Mouse (Mus musculus): ENCODE results near the gene Glt6d1. TPM values are rescaled to one million over a fixed set of nuclear protein-coding genes. Genes with fewer than 3 reads are reported as not detected.

The Glt6d1 gene
- polyA plus RNA-seq, 1 experiment from 2014 or later = not detected

DNA sequence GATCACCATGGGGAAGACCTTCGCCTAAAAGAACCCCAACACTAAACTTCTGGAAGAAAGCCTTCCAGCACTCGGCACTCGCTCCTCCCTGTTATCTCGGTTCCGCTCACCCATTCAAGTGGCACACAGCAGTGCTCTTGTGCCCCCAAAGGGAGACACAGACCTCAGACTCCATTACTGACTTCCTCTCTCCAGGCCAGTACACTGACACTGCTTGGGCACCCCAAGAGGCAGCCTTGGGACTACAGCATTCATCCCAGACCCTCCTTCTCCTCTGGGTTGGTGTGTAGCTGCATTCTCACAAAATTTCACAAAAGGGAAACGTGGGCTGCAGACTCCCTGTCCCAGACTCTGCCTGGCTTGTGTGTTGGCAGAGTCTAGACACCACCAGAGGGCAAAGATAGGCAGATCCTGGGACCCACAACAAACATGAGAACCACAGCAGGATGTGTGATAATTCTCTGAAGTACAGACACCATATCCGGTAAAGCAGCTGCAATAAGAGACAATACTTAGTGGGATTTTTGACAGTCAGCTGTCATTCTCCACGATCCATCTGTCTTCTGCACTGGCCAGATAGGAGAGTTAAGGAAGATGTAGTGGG, 12.8 kb upstream of the Glt6d1 start:
- Histone ChIP-seq H3K4me3 (ENCODE audit: low read depth, low read length) (no peak overlapping the region), H3K4me2 (replicated peaks; ENCODE audit: low read depth, low read length) (no peak overlapping the region), H3K27ac (ENCODE audit: low read length) (no peak overlapping the region), H3K4me1 (ENCODE audit: control insufficient read depth, insufficient read depth, low read length) (no peaks in the 10 kb centered on the region), H3K36me3 (ENCODE audit: control insufficient read depth, insufficient read depth, low read length) (no peaks in the 10 kb centered on the region), H3K9me3 (ENCODE audit: control insufficient read depth, low read depth, low read length) (no peaks in the 10 kb centered on the region), H3K9ac (replicated peaks; ENCODE audit: low read depth, low read length) (no peak overlapping the region), H3K27me3 (ENCODE audit: control insufficient read depth, insufficient read depth, low read length) (no peaks in the 10 kb centered on the region)
- ATAC-seq (ENCODE audit: insufficient number of reproducible peaks, insufficient read depth, low FRiP score, low read depth) = no peak
- 73% methylated on average over 8 of the region's 8 CpGs for WGBS

DNA sequence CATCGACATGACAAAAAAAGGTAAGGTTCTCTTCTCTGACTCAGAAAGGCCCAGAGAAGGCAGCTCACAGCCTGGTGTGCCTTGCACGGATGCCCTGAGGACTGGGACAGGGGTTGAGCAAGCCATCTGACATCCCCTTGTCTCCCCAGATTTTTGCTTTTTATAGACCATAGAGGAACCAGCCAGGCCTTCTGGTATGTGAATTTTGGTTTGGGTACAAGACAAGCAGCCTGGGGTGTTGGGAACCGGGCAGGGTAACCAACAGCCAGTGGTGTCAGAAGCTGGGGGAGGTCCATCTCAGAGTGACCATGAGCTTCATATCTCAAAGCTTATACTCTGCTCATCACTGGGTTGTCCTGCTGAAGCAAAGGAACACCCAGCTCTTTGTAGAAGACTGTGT, 9.1 kb upstream of the Glt6d1 start:
- Histone ChIP-seq H3K27ac (ENCODE audit: low read length) (no peak overlapping the region), H3K9ac (replicated peaks; ENCODE audit: low read depth, low read length) (no peak overlapping the region), H3K27me3 (ENCODE audit: control insufficient read depth, insufficient read depth, low read length) (no peaks in the 10 kb centered on the region), H3K4me1 (ENCODE audit: control insufficient read depth, insufficient read depth, low read length) (no peaks in the 10 kb centered on the region), H3K36me3 (ENCODE audit: control insufficient read depth, insufficient read depth, low read length) (no peaks in the 10 kb centered on the region), H3K4me3 (ENCODE audit: low read depth, low read length) (no peak overlapping the region), H3K4me2 (replicated peaks; ENCODE audit: low read depth, low read length) (no peak overlapping the region), H3K9me3 (ENCODE audit: control insufficient read depth, low read depth, low read length) (no peaks in the 10 kb centered on the region)
- WGBS = 88% methylated on average over 3 of the region's 3 CpGs
- ATAC-seq (ENCODE audit: insufficient number of reproducible peaks, insufficient read depth, low FRiP score, low read depth) = no peak

DNA sequence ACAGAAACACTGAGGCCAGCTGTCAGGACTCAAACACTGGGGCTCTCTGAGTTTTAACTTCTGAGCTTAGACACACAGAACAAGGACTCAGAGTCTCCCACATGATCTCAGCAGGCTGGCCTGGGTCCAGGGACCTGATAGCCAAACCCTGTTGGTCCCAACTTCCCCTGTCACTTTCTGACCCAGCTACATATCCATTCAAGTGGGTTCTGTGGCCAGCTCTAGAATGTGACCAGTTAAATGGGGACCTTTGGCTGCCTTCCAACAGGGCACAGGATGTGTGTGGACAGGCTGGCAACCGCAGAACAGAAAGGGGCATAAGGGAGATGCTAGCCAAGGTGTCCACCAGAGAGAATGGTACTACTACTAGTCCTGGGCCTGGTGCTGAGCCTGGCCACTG, 7.2 kb upstream of the Glt6d1 start, which contains the start of gene Lcn9:
Lcn9 (plus strand) TSS at position 348 of the 400 bp plus-strand sequence.
- Histone ChIP-seq H3K9me3 (ENCODE audit: control insufficient read depth, low read depth, low read length) (no peaks in the 10 kb centered on the region), H3K27me3 (ENCODE audit: control insufficient read depth, insufficient read depth, low read length) (no peaks in the 10 kb centered on the region), H3K4me2 (replicated peaks; ENCODE audit: low read depth, low read length) (no peak within 1 kb of the TSS), H3K36me3 (ENCODE audit: control insufficient read depth, insufficient read depth, low read length) (no peaks in the 10 kb centered on the region), H3K4me3 (ENCODE audit: low read depth, low read length) (no peak within 1 kb of the TSS), H3K4me1 (ENCODE audit: control insufficient read depth, insufficient read depth, low read length) (no peaks in the 10 kb centered on the region), H3K9ac (replicated peaks; ENCODE audit: low read depth, low read length) (no peak within 1 kb of the TSS), H3K27ac (ENCODE audit: low read length) (no peak within 1 kb of the TSS)
- WGBS = 81% methylated on average over 1 of the region's 1 CpGs
- no peak for ATAC-seq (ENCODE audit: insufficient number of reproducible peaks, insufficient read depth, low FRiP score, low read depth)

DNA sequence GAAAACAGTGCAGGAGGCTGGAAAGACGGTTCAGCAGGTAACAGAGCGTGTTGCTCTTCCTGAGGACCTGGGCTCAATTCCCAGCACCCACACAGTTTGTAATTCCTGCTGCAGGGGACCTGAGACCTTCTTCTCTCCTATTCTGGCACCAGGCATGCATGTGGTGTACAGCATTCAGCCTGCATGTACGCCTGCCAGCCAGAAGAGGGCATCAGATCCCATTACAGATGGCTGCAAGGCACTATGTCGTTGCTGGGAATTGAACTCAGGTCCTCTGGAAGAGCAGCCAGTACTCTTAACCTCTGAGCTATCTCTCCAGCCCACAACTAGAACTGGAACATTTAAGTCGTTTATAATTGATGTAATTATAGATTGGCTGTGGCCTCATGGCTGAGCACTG, 2.3 kb downstream of the Glt6d1 start:
- 79% methylated on average over 5 of the region's 5 CpGs for WGBS

DNA sequence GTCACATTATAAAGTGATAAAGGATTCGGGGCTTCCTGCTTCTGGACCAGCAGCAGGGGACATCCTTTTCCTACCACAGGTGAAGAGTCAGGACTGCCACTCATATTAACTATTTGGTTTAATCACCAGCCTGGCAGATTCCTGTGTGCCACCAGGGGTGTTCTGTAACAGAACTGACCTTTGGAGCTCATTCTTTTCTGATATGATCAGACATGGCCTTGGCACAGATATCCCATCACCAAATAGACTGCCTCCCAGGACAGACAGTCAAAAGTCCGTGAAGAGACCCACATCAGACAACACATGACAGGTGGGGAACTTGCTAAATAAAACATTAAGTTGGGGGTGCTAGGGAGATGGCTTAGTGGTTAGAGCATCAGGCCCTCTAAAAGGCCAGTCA, 3.9 kb downstream of the Glt6d1 start:
- no peak overlapping the region for H3K27ac ChIP-seq (ENCODE audit: low read length)
- no peak overlapping the region for H3K4me2 ChIP-seq (replicated peaks; ENCODE audit: low read depth, low read length)
- H3K9me3 ChIP-seq (ENCODE audit: control insufficient read depth, low read depth, low read length) = no peaks in the 10 kb centered on the region
- H3K27me3 ChIP-seq (ENCODE audit: control insufficient read depth, insufficient read depth, low read length) = no peaks in the 10 kb centered on the region
- H3K4me3 ChIP-seq (ENCODE audit: low read depth, low read length) = no peak overlapping the region
- 78% methylated on average over 2 of the region's 2 CpGs for WGBS
- no peak overlapping the region for H3K9ac ChIP-seq (replicated peaks; ENCODE audit: low read depth, low read length)
- no peaks in the 10 kb centered on the region for H3K4me1 ChIP-seq (ENCODE audit: control insufficient read depth, insufficient read depth, low read length)
- H3K36me3 ChIP-seq (ENCODE audit: control insufficient read depth, insufficient read depth, low read length) = no peaks in the 10 kb centered on the region
- ATAC-seq (ENCODE audit: insufficient number of reproducible peaks, insufficient read depth, low FRiP score, low read depth) = no peak

More for the DNA sequence above, 2.3 kb downstream of the Glt6d1 start:
- Histone ChIP-seq H3K9me3 (ENCODE audit: control insufficient read depth, low read depth, low read length) (no peaks in the 10 kb centered on the region), H3K4me2 (replicated peaks; ENCODE audit: low read depth, low read length) (no peak overlapping the region), H3K4me3 (ENCODE audit: low read depth, low read length) (no peak overlapping the region), H3K4me1 (ENCODE audit: control insufficient read depth, insufficient read depth, low read length) (no peaks in the 10 kb centered on the region), H3K27me3 (ENCODE audit: control insufficient read depth, insufficient read depth, low read length) (no peaks in the 10 kb centered on the region), H3K27ac (ENCODE audit: low read length) (no peak overlapping the region), H3K36me3 (ENCODE audit: control insufficient read depth, insufficient read depth, low read length) (no peaks in the 10 kb centered on the region), H3K9ac (replicated peaks; ENCODE audit: low read depth, low read length) (no peak overlapping the region)
- ATAC-seq (ENCODE audit: insufficient number of reproducible peaks, insufficient read depth, low FRiP score, low read depth) = no peak

DNA sequence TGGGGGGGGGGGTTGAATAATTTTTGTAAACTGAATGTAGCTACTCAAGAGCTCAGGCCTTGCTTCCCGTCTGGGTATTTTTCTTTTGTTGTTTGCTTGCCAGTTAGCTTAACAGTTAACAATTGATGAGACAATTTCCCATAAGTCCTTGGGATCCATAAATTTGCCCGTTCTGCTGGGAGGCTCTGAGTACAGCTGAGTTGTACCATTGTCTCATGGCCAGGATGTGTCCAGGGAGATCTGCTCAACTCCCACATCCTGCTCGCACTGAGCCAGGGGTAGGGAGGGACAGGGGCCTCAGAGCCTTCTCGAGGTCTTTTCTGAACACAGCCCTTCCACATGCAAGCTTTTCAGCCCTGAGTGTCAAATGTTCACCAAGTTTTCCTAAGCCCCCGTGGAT, 17.6 kb downstream of the Glt6d1 start:
- ATAC-seq (ENCODE audit: insufficient number of reproducible peaks, insufficient read depth, low FRiP score, low read depth) = no peak
- Histone ChIP-seq H3K9me3 (ENCODE audit: control insufficient read depth, low read depth, low read length) (no peaks in the 10 kb centered on the region), H3K4me2 (replicated peaks; ENCODE audit: low read depth, low read length) (no peak overlapping the region), H3K4me3 (ENCODE audit: low read depth, low read length) (no peak overlapping the region), H3K36me3 (ENCODE audit: control insufficient read depth, insufficient read depth, low read length) (no peaks in the 10 kb centered on the region), H3K9ac (replicated peaks; ENCODE audit: low read depth, low read length) (no peak overlapping the region), H3K4me1 (ENCODE audit: control insufficient read depth, insufficient read depth, low read length) (no peaks in the 10 kb centered on the region), H3K27ac (ENCODE audit: low read length) (no peak overlapping the region), H3K27me3 (ENCODE audit: control insufficient read depth, insufficient read depth, low read length) (no peaks in the 10 kb centered on the region)
- WGBS = 47% methylated on average over 5 of the region's 5 CpGs

DNA sequence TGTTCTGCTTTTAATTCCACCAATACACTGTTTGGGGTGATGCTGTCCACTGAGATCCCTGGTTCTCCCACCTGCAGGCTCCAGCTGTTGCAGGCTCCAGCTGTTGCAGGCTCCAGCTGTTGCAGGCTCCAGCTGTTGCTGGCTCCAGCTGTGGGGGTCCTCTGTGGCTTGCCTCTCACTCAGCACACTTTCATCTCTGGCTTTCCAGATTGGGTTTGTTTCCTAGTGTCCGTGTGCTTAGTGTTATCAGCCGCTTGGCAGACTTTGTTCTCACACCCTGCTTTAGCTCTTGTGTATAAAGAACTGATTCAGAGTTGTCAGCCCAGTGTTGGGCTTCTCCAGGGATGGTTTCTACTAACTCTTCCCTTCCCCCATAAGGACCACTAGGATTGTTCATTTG, 18.0 kb downstream of the Glt6d1 start:
- no peaks in the 10 kb centered on the region for H3K4me1 ChIP-seq (ENCODE audit: control insufficient read depth, insufficient read depth, low read length)
- H3K9me3 ChIP-seq (ENCODE audit: control insufficient read depth, low read depth, low read length) = no peaks in the 10 kb centered on the region
- H3K36me3 ChIP-seq (ENCODE audit: control insufficient read depth, insufficient read depth, low read length) = no peaks in the 10 kb centered on the region
- 22% methylated on average over 2 of the region's 2 CpGs for WGBS
- no peak overlapping the region for H3K4me2 ChIP-seq (replicated peaks; ENCODE audit: low read depth, low read length)
- no peak overlapping the region for H3K9ac ChIP-seq (replicated peaks; ENCODE audit: low read depth, low read length)
- no peak overlapping the region for H3K4me3 ChIP-seq (ENCODE audit: low read depth, low read length)
- H3K27ac ChIP-seq (ENCODE audit: low read length) = no peak overlapping the region
- H3K27me3 ChIP-seq (ENCODE audit: control insufficient read depth, insufficient read depth, low read length) = no peaks in the 10 kb centered on the region
- no peak for ATAC-seq (ENCODE audit: insufficient number of reproducible peaks, insufficient read depth, low FRiP score, low read depth)

GRCm38 (mm10) chr2:25789092-25789491, 26.6 kb downstream of the Glt6d1 start:
- no peak for ATAC-seq (ENCODE audit: insufficient number of reproducible peaks, insufficient read depth, low FRiP score, low read depth)
- no peak overlapping the region for H3K27ac ChIP-seq (ENCODE audit: low read length)

More at GRCm38 (mm10) chr2:25789092-25789491, 26.6 kb downstream of the Glt6d1 start:
- WGBS = 76% methylated on average over 3 of the region's 3 CpGs
- Histone ChIP-seq H3K36me3 (ENCODE audit: control insufficient read depth, insufficient read depth, low read length) (no peaks in the 10 kb centered on the region), H3K4me2 (replicated peaks; ENCODE audit: low read depth, low read length) (no peak overlapping the region), H3K4me1 (ENCODE audit: control insufficient read depth, insufficient read depth, low read length) (peaks cover 7% of the 10 kb centered on the region; the same call in 1 of the 2 replicates), H3K27me3 (ENCODE audit: control insufficient read depth, insufficient read depth, low read length) (no peaks in the 10 kb centered on the region), H3K4me3 (ENCODE audit: low read depth, low read length) (no peak overlapping the region), H3K9ac (replicated peaks; ENCODE audit: low read depth, low read length) (no peak overlapping the region), H3K9me3 (ENCODE audit: control insufficient read depth, low read depth, low read length) (no peaks in the 10 kb centered on the region)
